Mouse (Mus musculus): ENCODE measurements around the gene Tsr2.
A peak's percentile ranks its signal among the peaks of the same experiment; 100 is the strongest.

Tsr2 gene

DNA sequence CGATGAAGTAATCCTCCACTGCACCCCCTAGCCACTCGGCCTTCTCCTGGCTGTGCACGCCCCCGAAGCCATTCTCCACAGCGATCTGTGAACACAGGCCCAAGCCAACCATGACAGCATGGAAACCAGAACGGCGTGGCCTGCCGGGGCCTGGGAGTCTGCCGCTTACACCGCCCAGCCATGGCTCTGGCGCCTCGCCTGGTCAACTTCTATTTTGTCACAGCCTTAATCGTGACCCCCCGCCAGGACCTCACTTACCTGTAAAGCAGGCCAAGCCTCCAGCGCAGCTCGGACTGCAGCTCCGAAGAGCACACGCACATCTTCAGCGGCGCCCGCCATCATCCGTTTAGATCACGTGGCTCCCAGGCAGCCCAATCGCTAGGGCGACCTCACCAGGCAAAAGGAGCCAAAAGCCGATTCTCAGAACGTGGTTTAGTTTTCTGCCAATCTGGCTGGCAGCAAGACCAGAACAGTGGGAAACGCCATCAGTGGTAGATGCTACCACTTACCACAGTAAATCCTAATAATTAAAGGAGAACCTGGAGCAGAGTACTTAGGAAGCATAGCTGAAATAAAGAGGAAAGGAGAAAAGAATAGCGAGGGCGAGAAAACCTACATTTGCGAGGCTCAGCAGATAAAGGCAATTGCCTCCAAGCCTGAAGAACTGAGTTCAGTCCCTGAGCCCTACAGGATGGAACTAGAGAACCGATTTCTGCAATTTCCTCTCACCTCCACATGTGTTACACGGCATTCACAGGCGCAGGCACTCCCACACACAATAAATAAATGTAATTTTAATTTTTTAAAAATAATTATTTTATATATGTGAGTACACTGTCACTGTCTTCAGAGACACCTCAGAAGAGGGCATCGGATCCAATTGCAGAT lies at the start of gene Tsr2:
Gene Tsr2, minus strand, starts transcription at position 373 of the 888 bp plus-strand sequence.
- DNase-seq (ENCODE audit: low spot score) = peak; percentile 65

DNA sequence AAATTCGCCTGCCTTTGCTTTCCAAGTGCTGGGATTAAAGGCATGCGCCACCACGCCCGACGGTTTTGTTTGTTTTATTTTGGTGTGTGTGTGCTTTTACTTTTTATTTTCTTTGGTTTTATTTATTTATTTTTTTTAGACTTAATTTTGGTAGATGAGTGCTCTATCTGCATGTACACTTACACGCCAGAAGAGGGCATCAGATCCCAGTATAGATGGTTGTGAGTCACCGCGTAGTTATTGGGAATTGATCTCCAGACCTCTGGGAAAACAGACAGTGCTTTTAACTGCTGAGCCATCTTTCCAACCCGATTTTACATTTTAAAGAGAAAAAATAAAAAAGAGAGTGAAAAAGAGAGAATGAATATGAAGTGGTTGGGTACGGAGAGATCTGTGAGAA lies 36.4 kb upstream of the Tsr2 start:
- no peak for DNase-seq (ENCODE audit: low spot score)

DNA sequence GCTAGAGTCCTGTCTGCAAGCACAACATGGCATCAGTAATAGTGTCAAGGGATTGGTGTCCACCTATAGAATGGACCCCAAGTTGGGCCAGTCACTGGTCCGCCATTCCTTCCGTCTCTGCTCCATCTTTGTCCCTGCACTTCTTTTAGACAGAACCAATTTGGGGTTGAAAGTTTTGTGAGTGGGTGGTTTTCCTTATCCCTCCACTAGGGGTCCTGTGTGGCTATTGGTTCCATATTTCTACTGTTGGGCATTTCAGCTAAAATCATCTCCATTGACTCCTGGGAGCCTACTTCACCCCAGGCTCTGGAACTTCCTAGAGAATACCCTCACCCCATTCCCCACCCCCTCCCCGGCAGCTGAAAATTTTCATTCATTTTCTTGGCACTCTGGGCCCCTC lies 34.1 kb upstream of the Tsr2 start:
- DNase-seq (ENCODE audit: low spot score) = no peak

DNA sequence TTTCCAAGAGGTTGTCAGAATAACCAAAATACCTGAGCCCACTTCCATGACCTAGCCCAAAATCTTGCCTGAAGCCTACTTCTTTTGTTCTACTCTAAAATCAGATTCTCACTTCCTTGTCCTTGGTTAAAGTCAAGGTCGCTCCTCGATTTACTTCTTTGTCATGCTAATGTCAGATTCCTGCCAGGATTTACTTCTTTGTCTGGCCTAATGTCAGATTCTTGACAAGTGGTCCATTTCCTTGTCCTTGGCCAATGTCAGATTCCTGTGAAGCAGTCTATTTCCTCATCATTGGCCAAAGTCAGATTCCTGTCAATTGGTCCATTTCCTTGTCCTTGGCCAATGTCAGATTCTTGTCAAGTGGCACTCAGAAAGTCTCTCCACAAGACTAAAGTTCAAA lies 27.6 kb upstream of the Tsr2 start:
- no peak for DNase-seq (ENCODE audit: low spot score)

DNA sequence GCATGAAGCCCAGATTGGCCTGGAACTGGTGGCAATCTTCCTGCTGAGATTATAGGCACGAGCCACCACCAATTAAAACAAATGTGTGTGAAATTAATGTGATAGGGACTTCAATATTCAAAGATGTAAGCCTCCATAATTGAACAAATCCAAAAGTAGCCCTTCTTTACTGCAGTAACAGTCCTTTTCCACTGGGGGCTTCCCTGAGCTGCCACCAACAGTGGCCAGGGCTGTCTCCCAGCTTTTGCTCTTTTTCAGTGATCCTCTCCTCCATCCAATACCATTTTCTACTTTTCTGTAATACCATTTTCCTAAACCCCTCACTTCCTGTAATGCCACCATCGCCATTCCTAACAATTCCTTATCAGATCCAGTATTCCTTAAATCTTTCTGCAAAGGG lies 21.1 kb upstream of the Tsr2 start:
- no peak for DNase-seq (ENCODE audit: low spot score)

DNA sequence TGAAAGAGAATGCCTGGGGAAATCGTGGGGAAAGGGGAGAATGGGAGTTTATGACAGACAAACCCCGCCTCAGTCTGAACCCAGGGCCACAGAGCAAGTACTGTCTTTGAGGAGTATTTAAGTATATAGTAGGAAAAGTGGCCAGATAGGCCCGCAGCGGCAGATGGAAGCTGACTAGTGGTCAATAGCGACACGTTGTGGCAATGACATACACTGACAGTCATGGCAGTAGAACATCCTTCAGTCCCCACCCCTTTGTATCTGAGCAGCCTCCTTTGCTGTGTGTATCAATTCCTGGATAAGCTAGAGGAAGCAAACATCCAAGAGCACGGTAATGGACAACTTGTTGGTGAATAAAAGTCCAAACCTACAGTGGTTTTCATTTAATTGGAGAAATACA lies 20.5 kb upstream of the Tsr2 start:
- no peak for DNase-seq (ENCODE audit: low spot score)

DNA sequence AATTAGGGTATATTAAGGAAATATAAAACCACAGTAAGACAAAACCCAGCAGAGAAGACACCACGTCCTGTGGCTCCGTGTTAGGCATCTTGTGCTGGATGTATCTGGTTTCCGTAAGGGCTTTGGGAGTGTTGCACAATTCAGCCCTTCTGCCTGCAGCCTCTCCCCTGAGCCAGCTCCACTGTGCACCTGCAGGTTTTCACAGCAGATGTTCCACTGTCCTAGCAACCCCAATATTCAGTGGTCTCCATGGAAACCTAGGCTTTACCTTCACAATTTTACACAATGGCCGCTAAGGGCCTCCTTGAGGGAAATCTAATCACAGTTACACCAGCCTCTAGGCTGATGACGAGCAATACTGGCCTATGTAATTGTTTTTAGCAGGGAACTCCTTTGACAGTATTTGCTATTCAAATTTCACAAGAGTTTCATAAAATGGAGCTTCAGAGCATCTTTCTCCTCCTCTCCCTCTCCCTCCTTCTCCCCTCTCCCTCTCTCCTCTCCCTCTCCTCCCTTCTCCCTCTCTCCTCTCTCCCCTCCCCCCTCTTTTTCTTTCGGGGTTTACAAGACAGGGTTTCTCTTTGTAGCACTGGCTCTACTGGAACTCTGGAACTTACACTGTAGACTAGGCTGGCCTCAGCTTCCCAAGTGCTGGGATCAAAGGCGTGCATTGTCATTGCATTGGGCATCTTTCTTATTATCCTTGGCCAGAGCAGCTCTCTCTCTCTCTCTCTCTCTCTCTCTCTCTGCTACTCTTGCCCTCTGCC lies 11.1 kb upstream of the Tsr2 start:
- no peak for DNase-seq (ENCODE audit: low spot score)

DNA sequence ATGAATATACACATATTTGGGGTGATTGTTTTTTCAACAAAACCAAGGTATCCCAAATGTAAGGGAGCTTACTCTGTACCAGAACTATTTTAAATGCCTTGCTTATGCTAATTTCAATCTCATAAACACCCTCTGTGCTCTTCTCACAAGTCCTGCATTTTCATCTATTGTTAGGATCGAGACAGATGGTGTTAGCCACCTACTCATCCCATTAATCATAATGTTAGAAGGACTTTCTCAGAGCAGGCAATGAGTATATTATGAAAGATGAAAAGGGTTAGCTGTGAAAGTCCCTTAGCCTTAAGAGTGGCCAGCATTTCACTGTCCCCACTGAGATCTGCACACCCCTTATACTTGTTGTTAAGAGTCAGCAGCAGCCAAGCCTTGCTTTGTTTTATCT lies 8.9 kb downstream of the Tsr2 start:
- DNase-seq (ENCODE audit: low spot score) = no peak

DNA sequence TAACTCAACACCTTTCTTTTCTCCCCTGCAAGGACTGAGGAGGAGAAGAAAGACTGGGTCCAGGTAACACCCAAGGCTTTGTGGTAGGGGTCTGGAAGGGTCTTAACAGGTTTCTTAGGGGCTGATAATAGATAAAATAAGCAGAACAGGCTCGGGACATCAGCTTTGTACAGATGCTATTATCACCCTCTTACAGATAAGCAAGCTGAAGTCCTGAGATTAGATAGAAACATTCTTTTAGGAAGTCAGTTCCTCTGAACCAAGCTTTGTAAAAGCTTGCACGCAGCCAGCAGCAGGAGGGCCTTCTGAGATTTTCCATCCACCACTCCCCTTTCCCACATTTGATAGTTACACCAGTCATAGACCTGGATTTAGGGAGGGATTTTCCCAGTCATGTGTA lies 10.7 kb downstream of the Tsr2 start:
- no peak for DNase-seq (ENCODE audit: low spot score)

DNA sequence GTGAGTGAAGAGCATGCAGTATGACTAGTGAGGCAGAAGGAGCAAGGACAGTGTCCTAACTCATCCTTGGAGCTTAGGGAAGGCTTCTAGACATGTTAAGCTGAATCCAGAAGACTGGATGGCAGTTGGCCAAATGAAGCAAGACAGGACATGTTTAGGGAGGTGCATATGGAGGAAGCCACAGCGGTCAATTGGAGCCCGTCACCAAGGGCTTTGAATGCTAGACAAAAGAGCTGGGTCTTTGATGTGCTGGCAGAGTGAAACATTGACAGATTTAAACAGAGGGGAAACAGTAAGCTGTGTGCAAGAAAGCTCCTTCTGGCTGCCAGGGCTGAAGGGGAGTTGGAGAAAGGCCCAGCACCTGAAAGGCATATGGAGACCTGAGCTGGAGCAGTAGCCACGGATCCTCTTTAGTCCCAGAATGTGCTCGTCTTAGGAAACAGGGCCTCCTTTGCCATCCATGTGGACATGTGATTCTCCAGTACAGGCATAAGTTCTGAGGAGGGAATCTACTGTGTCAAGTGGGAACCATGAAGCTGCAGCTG lies 19.3 kb downstream of the Tsr2 start:
- DNase-seq (ENCODE audit: low spot score) = no peak

DNA sequence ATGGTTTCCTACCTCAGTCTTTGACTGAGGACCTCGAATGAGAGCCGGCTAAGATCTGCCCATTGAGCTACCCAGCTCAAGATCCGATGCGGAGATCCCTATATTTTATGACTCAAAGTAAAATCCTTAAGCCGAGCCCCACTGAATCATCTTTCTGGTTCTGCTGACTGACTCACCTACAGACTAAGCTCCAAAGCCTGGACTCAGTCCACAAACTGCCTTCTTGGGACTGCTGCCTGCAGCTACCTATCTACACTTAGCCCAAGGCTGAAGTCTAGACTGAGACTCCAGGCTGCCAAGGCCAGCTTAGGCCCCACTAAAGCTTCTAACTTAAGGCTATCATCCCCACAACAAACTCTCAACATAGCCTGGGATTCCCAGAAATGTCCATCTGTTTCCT lies 20.3 kb downstream of the Tsr2 start:
- DNase-seq (ENCODE audit: low spot score) = no peak

DNA sequence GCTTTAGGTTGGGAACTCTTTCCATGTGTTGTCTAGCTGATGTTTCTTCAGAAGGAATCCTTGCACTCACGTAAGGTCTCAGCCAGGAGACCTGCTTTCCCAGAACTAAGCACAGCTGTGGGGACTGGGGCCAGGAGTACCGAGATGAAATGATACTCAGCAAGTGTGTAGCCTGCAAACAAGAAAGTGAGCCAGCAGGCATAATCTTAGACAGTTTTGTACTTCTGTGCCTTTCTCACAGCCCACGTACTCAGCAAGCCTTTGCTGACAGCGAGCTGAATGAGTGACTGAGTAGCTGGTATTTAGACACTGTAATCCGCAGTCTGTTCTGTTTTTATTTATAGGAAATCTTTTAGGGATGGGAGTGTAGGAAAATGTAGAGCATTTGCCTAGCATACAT lies 28.5 kb downstream of the Tsr2 start:
- DNase-seq (ENCODE audit: low spot score) = no peak

DNA sequence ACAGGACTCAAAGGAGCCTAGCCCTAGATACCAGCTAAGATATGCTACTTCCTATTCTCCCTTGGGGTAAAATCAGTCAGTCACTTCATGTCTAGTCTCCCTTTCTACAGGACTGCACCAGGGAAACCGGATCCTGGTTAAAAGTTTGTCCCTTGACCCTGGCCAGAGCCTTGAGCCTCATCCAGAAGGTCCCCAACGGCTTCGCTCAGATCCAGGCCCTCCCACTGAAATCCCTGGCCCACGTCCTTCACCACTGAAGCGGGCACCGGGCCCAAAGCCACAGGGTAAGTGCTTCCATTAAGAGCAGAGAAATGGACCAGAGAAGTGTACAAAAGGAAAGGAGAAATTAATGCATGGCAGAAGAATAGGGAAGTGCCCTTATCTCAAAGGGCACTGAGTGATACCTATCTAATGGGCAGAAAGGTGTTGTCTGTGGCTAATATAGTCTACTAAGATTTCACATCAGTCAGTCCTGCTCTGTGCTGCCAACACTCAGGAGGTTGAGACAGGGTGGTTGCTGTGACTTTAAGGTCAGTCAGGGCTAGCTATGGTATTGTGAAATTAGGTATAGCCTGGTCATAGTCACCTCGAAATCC lies 30.2 kb downstream of the Tsr2 start:
- no peak for DNase-seq (ENCODE audit: low spot score)

DNA sequence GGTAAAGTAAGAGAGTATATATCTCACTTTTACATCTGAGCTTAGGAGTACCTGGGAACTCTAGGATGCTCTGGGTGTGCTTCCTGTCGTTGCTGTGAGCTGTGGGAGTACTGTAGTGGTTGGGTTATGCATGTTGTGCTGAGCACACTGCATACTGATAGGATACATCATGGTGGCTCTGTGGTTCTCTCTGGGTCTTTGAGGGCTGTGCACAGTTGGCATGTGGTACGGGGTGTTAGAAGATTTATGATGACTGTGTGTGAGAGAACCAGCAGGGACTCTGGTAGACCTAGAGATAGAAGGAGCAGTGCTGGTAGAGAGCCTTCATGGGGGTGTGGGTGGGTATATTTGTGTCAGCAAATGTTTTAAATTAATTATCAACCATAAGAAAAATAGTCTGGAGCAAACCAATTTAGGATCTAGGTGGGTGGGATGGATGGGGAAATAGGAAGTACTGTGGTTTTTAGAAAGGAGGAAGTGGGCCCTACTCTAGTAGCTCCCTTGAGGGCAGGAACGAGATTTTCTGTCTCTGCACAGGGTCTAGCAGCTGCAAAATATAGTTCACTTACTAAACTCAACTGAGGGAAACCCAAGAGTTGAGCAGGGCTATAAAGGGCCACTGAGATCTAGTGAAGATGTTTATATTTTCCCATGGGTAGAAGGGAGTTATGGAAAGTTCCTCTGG lies 34.6 kb downstream of the Tsr2 start:
- no peak for DNase-seq (ENCODE audit: low spot score)

DNA sequence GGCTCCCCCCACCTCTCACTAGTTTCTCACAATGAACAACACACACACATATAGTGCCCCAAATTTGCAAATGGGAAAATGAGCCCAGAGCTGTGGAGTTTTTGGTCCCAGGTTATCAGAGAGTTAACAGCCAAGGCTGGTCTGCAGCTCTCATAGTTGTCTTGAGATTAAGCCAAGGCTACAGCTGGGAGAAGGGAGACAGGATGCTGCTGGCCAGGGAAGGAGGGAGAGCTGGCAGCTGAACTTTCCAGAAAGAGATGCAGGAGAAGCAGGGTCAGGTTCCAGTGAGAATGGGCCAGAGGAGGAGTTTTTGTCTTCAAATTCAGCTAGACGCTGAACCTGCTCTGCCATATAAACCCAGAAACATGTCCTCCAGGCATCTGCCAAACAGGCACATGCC lies 37.0 kb downstream of the Tsr2 start:
- no peak for DNase-seq (ENCODE audit: low spot score)

DNA sequence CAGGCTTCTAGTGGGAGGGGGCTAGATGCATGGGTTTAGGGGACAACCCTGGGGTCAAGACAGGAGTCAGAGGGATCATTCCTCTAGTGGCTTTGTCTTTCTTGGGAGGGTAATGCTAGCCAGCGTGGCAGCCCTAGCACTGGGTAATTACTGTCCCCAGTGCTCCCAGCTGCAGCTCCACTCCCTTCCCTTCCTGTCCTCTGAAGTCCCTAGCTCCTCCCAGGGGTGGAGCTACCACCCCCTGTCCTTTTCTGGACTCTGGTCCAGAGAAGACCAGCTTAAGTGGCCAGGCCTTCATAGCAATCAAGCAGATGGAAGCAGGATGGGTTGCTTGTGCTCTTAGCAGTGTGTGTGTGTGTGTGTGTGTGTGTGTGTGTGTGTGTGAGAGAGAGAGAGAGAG lies 40.8 kb downstream of the Tsr2 start:
- no peak for DNase-seq (ENCODE audit: low spot score)

DNA sequence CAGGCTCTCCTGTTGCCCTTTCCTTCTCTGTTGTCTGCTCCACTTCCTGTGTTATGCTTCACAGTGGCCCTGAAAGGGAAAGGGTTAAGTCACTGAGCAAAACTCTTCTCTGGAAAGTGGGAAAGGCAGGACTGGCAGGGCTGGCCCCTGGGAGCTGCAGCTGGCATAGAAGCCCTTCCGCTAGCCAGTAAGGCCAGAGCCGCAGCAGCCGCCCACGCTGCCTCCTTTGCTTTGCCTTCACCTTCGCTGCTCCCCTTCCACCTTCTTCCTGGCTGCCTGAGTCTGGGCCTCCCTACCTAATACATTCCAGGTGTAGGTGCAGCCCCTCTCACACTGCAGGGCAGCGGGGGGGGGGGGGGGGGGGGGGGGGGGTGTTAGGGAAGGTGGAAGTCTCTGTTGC lies 41.9 kb downstream of the Tsr2 start:
- DNase-seq (ENCODE audit: low spot score) = no peak

DNA sequence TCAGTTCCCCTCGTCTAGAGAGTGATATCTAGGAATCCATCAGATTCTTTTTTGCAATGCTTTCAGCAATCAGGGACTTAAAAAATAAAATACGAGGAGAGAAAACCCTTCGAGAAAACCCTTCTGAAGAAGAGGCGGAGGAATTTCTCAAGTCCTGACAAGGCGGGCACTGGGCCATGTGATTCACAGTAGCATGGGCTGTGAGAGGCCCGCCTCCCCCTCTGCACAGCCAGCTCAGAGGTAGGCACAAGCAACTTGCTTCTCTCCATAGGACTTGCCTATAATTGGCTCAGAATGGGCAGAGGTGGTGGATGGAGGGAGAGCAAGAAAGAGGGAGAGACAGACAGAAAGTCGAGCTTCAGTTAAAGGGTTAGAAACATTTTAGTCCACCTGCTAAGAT lies 46.0 kb downstream of the Tsr2 start:
- DNase-seq (ENCODE audit: low spot score) = peak; percentile 16

DNA sequence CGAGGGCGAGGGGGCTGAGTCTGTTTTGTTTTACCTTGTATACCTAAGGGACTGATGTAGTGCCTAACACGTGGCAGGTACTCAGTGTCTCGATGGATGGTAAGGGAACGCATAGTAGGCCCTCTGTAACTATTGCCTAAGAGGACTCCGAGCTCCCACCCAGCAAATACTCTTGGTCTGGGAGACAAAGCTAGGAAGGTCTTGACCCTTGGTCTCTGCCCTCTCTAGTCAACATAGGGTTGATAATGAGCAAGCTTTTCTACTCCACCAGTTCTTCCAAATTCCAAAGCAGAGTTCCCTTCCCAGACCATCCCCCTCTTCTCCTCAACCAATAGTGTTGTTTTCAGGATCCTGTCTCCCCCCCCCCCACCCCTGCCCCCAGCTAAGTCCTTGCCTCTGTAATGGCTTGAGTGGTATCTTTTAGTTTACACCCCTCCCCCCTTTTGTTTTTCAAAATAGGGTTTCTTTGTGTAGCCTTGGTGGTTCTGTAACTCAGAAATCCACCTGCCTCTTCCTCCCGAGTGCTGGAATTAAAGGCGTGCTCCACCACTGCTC lies 46.6 kb downstream of the Tsr2 start:
- DNase-seq (ENCODE audit: low spot score) = peak; percentile 70

DNA sequence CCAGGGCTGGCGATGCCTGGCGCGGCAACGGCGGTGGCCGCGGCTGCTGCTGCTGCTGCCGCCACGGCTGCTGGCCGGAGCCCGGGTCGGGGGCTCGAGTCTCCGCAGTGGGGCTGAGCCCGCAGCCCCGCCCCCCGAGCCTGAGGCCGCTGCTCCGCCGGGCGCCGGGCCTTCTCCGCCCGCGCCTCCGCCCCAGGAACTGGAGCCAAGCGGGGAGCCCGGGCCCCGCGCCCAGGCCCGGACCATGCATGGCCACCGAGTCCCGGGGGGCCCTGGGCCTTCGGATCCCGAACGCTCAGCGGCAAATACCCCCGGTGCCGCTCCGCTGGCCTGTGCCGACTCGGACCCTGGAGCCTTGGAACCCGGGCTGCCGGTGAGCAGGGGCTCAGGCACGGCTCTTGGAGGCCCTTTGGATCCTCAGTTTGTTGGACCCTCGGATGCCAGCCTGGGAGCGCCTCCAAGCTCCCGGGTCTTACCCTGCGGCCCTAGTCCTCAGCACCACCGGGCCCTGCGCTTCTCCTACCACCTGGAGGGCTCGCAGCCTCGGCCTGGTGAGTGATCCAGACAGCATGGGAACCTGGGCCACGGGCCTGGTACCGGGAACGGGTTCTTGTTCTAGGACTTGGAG lies 48.8 kb downstream of the Tsr2 start:
- DNase-seq (ENCODE audit: low spot score) = peak; percentile 32

DNA sequence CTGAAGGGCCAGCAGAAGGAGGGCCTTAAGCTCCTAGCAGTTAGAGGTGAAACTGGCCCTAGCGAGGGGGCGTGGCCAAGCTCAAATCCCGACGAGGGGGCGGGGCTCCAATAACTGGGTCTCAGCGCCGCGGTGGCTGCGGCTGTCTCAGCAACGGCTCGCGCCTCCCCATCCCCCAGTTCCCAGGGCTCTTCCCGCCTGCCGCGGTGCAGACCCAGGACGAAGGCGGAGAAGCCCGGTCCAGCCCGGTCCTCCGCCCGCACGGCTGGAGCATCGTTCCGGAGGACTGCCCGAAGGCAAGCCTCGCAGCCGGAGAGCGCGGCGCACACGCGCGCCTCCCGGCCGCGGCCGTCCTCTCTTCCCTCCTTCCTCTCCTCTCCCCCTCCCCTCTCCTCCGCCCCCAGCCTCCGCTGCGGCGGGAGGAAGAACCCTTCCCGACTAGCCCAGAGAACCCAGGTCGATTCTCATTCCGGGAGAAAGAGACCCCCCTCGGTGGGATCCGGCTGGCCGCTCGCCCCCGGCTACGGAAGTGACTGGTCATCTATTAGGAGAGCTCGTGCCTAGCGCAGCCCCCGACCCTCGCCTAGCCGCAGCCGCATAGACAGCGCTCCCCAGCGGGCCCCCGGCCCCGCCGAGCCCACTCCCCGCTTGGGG lies 49.4 kb downstream of the Tsr2 start:
- DNase-seq (ENCODE audit: low spot score) = peak; percentile 85

Data from yolk sac, embryonic 10.5 days (tissue).